Mouse (Mus musculus) kidney, adult 2 months (tissue): ENCODE data around the gene Crybb3.

Experiments
- CTCF ChIP-seq: fragments of 200-500 bp; conservative IDR thresholded peaks from 2 replicates; pipeline ENCODE4 v1.5.1; 2011; ENCODE audit warnings: low read depth, mild to moderate bottlenecking, control low read depth, low read length, moderate library complexity, mixed read lengths; ENCODE audit not compliant: insufficient read depth, insufficient read length
- POLR2A ChIP-seq: fragments of 200-500 bp; IDR thresholded peaks from one replicate; pipeline ENCODE4 v1.6.1; 2011; ENCODE audit warnings: low read depth, low read length, control low read depth

DNA sequence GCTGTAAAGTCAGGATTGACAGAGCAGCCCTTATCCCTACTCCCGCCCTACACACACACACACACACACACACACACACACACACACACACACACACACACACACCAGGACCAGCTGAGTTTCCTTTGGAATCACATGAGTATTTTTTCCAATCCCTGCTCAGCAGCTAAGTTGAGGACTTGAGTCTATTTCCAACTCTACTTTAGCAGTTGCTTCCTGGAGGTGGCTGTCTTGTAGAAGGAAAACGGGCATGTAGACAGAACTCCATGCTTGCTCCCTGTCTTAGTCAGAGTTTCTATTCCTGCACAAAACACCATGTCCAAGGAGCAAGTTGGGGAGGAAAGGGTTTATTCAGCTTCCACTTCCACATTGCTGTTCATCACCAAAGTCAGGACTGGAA, 6.1 kb upstream of the Crybb3 start:
- TF ChIP-seq POLR2A (no peak), CTCF (no peak)
